Mouse (Mus musculus) urinary bladder, postnatal 36 days (tissue): ENCODE measurements at regions not wholly inside any gene's neighbourhood (a gene's known extent, or its start where the extent isn't known, plus 50 kb on each side); places are given as distances from the start of the nearest gene placed in this dataset.

Experiments
- DNase-seq, 2 experiments: peaks; one replicate each; pipeline ENCODE4 v3.0.0; 2022; ENCODE audit warnings: low spot score in 2 of 2, mixed read lengths in 1 of 2

DNA sequence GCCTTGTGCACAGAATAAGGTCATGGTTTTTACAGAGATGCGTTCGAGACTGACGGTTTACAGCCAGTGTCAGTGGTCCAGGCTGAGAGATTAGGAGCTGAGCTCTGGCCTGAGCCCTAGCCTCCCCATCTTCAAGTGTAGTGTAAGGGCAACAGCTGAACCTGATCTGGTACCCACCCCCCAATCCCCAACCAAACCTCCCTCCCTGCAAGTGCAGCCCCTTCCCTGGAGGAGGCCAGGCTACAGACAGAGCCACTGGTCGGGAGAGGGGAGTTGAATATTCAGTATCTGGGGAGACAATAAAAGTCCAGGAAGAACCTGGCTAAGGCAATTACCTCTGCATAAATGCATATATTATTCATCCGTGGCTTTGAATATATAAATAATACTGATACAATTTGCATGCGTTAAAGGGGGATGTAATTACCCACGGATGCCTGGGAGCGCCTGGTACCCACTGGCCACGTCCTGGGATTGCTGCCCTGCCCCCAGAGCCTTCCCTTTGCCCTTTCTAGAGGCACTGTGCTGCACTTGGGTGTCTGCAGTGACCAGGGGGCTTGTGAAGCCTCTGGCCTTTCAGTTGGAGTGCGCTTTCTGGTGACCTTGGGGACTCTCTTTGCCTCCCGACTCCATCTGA, 95.5 kb upstream of the Mvb12b start:
- DNase-seq: no peak

DNA sequence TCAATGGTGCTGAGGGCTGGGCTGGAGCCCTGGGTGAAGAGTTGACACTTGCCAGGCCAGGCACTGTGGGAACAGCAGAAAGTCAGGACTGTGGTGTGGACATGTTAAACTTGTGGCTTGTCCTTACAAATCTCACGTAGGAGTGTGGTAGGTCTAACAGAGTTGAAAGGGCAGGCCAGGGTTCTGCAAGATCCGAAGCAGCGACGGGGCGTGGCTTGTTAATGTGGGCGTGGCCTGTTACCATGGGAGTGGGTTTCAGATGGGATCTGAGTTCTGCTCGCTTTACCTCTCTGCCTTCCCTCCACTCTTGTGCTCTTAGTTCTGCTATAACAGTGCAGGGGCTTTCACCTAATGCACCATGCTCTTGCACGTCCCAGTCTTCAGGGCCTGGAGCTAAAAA, 94.2 kb upstream of the Mvb12b start:
- no peak for DNase-seq

DNA sequence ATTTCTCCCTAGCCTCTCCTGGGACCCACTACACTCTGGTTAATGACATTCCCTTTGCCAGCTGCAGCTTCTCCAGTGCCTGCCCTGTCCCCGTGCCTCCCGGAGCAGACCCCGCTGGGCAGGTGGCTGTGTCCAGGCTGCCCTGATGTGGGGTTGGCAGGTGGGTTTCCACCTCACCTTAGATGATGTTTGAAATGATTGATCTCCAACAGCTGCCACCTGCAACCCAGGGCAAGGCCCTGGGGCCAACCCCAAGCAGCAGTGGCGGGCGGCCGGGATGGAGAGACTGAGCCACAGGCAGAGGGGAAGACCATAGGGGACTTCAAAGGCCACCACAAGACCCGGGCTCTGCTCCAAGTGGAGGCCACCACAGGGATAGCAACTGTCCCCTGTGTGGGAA, 93.6 kb upstream of the Mvb12b start:
- no peak for DNase-seq

DNA sequence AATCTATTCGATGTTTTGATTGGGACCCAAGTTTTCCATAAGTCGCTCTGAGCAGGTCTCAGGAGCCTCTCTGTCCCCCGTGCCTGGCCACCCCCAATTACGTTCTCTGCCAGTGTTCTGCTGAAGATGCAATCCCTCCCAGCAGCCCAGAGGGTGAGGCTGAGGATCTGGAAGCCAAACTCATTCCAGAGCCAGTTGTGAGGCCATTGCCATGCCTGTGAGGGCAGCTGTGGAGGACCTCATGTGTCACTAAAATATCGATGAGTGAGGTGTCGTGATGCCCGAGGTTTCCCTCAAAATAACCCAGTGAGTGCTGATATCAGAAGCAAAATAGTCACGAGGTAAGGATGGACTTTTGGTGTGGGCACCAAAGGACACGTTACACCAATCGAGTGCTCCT, 93.1 kb upstream of the Mvb12b start:
- no peak for DNase-seq

DNA sequence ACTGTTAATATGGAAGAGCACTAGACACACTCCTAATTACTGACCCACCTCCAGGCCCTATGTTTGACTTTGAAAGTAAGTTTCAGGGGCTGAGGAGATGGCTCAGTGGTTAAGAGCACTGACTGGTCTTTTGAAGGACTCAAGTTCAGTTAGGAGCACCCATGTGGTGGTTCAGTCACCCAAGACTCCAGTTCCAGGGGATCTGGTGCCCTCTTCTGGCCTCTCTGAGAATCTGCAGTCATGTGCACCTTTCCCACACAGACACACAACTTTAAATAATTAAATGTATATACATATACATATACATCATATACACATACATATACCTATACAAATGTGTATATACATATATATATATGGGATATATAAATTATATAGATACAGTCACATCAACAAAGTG, 91.5 kb upstream of the Mvb12b start:
- no peak for DNase-seq

DNA sequence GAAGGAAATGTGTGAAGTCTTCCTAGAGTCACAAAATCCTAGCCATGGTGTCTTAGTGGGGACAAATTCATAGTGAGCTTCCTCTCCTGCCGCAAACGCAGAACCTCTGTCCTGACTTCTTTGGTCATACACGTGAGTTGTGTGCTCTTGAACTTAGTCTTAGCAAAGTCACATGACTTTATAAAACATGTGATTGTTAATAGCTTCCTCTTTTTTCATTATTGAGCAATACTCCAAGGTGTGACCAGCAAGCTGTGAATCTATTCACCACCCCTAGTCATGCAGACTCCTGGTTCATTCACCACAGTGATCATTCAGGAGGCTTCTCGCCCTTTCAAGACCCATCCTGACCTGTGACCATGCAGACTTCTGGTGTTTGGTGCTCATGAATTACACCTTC, 90.8 kb upstream of the Mvb12b start:
- DNase-seq: no peak

DNA sequence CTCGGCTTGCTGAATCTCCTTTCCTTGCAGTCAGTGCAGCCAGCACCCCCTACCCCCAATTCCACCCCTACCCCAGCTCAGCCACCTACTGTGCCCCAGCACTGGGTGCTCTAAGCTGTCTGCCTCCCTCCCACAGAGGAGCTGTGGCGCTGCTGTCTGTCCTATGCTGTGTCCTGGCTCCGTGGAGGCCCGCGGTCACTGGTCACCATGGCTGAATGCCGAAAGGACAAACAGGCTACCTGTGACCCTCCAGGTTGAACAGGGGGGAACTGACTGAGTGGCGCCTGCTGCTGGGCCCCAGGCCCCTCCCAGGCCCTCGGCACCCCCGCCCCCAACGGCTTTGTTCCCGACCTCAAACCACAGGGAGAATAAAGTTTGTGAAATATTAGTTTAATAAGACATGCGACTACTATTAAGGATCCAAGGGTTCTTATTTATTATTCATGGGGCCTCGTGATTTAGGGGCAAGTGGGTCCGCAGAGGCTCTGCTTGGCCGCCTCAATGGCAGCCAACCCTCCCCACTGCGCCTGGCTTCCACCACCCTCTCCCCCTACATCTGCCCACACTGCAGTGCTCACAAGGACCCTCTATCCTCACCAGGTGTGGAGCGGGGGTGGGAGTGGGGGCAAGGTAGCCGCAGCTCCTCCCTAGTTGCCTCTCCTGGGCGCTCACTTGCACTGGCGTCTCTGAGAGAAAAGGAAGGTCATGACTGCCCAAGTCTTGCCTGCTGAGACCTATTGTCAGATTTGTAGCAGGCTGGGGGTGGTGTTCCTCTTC, 90.0 kb upstream of the Mvb12b start:
- DNase-seq: no peak

DNA sequence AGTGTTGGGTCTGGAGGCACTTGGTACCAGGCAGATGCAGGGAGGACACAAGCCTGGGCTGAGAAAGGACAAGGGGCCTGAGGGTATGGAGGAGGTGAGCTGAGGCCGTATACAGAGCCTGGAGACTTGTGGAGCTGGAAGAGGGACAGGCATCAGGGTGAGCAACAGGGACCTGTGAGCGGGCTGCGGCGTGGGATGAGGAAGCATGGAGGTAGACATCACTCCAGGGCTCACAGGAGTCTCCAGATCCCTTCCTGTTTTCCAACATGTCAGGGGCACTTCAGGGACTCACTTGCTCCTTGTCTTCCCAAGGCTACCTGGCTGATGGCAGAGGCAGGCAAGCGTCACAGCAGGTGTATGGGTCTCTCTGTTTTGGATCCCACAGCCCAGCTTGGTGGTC, 89.4 kb upstream of the Mvb12b start:
- no peak for DNase-seq

DNA sequence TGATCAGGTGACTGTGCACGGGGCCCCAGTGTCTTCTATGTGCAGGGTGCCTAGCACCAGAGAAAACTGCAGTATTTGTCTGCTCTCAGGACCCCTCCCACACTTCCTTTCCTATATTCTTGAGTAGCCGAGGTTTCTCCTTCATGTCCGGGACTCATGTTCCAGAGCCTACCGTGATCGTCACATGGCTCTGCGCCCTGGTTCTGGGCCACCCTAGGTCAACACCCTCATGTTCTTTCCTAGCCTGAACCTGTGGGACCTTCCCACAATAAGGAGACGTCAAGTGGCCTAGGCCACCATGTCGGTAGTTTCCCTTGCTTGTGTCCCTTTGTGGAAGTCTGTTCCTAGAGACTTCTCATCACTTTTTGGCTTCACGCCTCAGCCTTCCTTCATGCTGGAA, 88.4 kb upstream of the Mvb12b start:
- no peak for DNase-seq

DNA sequence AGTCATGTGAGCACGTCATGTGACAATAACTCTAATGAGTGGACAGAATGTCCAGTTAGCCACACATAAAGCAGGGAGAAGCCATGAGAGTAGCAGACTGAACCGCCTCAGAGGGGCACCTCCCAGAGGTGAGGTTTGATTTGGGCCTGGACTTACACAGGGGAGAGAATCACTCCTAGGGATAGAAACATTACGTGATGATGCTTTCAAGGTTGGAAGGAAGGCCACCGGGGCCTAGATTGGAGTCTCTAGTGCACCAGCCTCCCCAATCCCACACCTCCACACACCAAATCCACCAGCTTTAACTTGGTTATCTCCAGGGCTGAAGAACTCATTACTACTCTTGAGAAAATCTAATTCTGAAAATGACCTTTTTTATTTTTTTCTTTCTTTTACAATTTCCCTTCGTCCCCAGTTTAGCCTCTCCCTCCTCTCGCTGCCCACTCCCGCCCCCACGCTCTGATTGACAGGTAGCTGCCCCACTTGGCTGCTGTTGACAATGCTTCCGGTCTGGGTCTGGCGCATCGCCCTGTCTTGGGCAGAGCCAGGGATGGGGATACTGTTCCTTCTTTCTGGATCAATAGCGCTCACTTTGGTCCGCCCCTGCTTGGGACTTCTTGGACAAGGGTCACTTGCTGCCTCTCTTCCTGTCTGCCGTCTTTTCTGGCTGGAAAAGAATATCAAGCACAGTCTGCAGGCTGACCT, 87.8 kb upstream of the Mvb12b start:
- DNase-seq: no peak

DNA sequence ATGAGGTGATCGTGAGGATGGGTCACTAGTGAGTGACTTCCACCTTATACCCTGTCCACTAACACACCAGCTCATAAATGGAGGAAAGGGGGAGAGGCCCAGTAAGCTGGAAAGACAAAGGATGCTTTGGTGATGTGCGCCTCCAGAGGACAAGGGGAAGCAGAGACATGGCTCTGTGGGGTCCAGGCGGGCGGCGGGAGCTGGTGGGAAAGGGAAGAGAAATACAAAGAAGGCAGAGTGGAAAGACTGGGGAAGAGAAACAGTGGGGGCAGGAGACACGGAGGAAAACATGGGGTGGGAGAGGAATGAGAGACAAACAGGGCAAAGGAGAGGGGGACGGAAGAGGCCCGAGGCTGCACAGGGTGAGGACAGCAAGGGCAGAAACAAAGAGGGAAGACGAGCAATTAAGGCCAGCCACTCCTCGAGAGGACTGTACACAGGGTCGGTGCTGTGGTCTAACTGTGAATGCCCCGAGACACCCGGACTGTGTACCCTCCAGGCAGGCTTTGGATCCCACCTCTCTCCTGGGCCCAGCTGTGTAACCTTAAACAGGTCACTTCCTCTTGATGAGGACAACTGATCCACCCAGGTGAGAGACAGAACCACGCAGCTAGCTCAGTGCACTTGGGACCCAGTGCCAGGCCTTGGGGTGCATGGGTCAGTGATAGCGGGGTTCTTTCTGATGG, 87.1 kb upstream of the Mvb12b start:
- no peak for DNase-seq

DNA sequence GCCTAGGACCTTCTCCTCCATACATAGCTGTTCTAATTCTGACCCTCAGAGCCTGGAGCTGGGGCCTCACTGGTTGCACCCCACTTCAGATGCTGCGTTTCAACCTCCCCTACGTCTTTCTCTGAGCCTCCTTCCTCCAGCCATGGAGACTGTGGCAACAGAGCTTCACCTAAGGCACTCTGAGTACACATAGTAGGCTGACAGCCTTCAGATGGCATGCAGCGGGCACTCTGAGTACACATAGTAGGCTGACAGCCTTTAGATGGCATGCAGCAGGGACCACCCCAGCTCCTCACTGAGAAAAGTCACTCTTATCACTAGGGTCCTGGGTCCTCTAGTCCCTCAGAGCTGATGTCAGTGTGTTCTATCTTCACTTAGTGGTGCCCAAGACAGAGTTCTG, 86.3 kb upstream of the Mvb12b start:
- DNase-seq: no peak

DNA sequence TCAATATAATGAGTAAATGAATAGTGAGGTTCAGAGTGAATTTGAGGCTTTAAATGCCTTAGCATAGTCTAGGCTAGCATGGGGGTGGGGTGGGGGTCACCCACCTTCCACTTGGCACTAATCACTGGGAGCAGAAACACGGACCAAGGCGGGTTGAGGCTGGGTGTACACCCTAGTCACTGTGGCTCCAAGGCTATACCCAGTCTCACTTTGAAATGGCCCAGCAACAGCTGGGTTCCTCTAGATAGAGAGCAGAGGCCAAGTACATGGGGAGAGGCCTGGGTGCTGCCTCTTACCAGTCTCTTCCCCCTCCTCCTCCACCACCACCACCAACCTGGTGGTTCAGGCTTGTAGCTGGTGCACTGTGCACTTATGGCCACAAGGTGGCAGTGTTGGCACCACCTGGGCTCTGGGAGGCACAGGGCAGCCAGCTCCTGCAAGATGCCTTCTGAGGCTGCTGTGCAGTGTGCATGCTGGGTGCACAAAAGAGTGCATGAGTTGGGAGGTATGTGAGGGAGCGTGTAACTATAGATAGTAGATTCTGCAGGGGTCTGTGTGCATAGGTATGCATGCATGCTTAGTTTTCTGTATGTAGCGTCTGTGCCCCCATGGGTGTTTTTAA, 85.6 kb upstream of the Mvb12b start:
- peak; percentile 65 to 74 for DNase-seq

DNA sequence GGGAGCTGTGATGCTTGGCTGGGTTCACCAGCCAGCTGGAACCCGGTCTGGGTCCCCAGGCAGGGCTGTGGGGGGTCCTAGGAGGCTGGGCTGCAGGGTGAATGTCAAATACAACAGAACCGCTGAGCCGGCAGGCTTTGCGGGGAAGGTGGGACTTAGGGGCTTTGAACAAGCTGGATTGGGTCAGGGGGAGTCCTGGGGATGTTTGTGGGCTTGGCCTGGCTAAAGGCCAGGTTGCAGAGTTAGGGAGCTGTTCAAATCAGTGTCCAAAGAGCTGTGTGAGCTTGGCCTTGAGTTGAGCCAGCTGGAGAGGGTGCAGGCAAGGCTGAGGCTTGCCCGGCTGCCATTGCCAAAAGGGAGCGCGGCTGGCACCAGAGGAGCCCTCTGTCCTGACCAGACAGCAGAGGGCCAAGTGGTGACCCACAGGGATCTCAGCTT, 79.3 kb upstream of the Mvb12b start:
- DNase-seq: no peak

DNA sequence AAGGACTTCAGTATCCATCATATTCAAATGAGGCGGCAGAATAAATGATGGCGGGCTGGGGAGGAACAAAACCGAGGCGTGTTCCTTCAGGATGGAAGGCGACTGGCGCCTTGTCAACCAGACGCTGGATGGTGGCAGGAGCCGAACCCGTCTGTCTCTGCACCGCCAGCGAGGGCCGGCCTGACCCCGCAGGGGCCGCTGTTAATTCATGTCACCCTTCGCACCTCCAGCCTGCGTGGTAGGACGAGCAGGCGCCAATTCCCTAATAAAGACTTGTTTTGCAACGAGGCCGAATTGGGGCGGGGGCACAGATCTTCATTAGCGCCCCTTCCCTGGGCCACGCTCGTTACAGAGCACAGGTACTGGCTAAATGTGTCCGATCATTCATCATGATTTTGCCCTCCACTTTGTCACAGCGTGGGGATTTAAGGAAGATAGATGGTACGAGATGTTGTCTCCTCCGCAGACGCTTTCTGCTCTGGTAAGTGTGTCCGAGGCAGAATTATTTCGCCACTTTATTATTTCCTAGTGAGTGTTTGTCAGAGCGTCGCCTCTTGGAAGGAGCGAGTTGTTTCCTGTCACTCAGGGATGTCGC, 78.7 kb upstream of the Mvb12b start:
- DNase-seq: no peak

DNA sequence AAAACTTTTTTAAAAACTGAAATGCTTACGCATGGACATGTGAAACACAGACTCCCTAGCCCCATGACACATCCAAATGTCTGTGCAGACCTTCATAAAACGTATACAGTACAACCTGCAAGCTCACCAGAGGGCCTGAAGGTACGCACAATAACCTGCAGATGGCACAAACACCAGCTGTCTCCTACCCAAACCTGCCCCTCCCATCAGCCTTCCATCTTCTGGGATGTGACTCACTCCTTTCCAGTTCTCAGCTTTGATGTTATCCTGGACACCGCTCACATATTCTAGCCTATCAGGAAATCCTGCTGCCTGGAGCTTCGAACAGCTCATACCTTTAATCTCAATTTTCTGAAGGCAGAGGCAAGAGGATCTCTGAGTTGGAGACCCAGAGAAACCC, 76.3 kb upstream of the Mvb12b start:
- no peak for DNase-seq

DNA sequence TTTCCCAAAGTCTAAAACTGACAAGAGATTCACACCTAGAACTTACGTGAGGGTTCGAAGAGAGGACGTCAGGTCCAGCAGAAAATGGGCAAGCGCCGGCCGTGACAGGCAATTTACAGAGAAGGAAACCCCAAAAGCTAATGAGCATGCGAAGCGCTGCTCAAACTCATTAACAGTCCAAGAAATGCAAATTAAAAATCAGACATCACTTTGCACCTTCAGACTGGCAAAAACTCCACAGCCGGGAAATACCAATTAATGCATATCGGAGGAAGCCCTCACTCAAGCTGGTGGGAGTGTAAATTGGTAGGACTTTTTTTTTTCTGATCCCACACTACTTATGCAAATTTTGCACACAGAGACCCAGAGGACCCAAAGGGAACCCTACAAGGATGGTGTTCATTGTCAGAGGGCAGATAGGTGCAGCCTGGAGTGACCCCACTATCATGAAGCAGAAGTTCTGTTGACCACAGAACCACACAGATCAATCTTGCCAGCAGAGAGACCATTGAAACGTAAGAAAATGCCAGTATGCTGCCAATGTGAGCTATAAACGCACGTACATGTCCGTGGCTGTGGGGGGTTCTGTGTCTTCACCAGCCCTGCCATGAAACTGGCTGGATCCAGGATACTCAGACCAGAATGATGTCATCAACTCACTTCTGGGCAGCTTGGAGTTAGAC, 74.8 kb upstream of the Mvb12b start:
- DNase-seq: no peak

DNA sequence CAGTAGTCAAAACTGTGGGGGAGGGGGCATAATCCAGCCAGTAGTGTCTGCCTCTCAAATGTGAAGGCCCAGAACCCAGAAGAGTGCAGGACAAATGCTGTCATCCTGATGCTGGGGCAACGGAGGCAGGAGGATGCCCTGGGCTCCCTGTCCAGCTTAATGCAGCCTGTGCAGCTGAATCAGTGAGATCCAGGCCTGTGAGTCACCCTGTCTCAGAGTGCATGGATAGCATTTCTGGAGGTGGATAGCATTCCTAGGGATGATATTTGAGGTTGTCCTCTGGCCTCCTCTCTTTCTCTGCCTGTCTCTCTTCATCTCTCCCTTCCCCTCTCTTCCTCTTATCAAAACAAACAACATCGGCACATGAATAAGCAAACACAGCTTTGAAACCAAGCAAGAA, 73.8 kb upstream of the Mvb12b start:
- DNase-seq: no peak

DNA sequence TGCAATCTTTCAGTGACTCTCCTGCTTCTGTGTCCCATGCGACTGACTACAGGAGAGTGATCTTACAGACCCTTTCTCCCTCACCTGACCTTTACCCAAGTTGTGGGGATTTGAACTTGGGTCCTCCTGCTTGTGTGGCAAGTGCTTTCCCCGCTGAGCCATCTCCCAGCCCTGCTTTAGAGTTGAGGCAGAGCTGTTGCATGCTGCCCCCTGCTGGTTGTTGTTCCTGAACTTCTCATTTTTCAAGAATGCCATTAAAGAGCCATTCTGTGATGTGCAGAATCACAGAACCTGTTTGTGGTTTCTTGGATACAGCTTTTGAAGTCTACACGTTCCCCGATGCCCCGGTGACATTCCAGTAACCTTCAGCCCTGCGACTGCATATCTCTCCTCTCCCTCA, 70.0 kb upstream of the Mvb12b start:
- no peak for DNase-seq

DNA sequence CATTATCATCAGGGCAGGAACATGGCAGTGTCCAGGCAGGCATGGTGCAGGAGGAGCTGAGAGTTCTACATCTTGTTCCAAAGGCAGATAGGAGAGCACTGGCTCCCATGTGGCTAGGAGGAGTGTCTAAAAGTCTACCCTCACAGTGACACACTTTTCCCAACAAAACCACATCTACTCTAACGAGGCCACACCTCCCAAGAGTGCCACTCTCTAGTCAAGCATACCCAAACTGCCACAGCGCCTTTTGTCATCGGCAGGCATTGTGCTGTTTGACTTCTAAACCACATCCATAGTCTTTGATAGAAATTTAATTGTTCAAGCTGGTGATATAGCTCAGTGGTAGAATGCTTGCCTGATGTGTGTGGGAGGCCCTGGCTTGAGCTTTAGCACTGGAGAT, 56.6 kb upstream of the Mvb12b start:
- DNase-seq: no peak

DNA sequence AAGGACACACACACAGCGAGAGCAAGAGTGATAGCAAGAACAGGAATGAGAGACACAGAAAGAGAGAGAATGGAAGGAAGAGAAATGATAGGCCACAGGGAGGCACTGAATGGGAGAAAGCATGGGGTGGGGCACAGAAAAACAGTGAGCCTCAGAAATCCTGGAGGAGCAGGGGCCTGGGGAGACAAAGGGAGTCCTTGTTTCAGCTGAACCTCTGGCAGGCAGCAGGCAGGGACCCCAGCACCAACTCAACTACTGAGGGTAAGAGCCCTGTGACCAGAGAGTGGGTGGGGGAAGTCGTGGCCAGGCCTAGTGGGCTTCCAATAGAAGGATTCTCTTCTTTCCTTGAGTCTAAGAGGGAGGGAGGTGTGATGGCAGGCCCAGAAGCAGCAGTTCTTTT, 54.3 kb upstream of the Mvb12b start:
- DNase-seq: no peak
